Mouse (Mus musculus): ENCODE measurements at regions not wholly inside any gene's neighbourhood (a gene's known extent, or its start where the extent isn't known, plus 50 kb on each side); places are given as distances from the start of the nearest gene placed in this dataset.

- DNase-seq (ENCODE audit: low spot score): no peak
- Histone ChIP-seq H3K4me2 (ENCODE audit: low read length) (no peak overlapping the region), H3K36me3 (ENCODE audit: control insufficient read depth, insufficient read depth, low read length) (no peaks in the 10 kb centered on the region), H3K9ac (ENCODE audit: low read length) (no peak overlapping the region), H3K4me1 (replicated peaks; ENCODE audit: control insufficient read depth, insufficient read depth, low read length) (no peaks in the 10 kb centered on the region), H3K4me3 (ENCODE audit: low read depth, low read length) (no peak overlapping the region), H3K27me3 (replicated peaks; ENCODE audit: control insufficient read depth, insufficient read depth, low read length) (no peaks in the 10 kb centered on the region), H3K27ac (ENCODE audit: low read depth) (no peak overlapping the region), H3K9me3 (ENCODE audit: control insufficient read depth, low read length) (0 out of 2 replicates have a peak, but pooled peaks cover 4% of the 10 kb centered on the region)
- ATAC-seq (replicated peaks; ENCODE audit: low FRiP score, low TSS enrichment, low read depth): no peak
- WGBS: 82% methylated on average over 8 of the region's 8 CpGs
Observed at GRCm38 (mm10) chr6:95905057-95905456, 186.5 kb upstream of the Suclg2 start.

GRCm38 (mm10) chr6:95921737-95922136, 191.2 kb upstream of the Fam19a1 start:
- H3K9me3 ChIP-seq (ENCODE audit: control insufficient read depth, low read length): no peaks in the 10 kb centered on the region
- H3K4me2 ChIP-seq (ENCODE audit: low read length): no peak overlapping the region
- H3K27ac ChIP-seq (ENCODE audit: low read depth): no peak overlapping the region
- WGBS: 44% methylated on average over 3 of the region's 3 CpGs
- H3K9ac ChIP-seq (ENCODE audit: low read length): no peak overlapping the region
- peaks cover 4% of the 10 kb centered on the region; the same call in 1 of the 2 replicates for H3K4me1 ChIP-seq (replicated peaks; ENCODE audit: control insufficient read depth, insufficient read depth, low read length)
- H3K27me3 ChIP-seq (replicated peaks; ENCODE audit: control insufficient read depth, insufficient read depth, low read length): no peaks in the 10 kb centered on the region
- H3K4me3 ChIP-seq (ENCODE audit: low read depth, low read length): no peak overlapping the region
- no peaks in the 10 kb centered on the region for H3K36me3 ChIP-seq (ENCODE audit: control insufficient read depth, insufficient read depth, low read length)
- ATAC-seq (replicated peaks; ENCODE audit: low FRiP score, low TSS enrichment, low read depth) (no peak), DNase-seq (ENCODE audit: low spot score) (no peak)

GRCm38 (mm10) chr6:95934561-95934960, 178.4 kb upstream of the Fam19a1 start:
- H3K9me3 ChIP-seq (ENCODE audit: control insufficient read depth, low read length): no peaks in the 10 kb centered on the region
- 27% methylated on average over 1 of the region's 1 CpGs for WGBS
- H3K4me3 ChIP-seq (ENCODE audit: low read depth, low read length): no peak overlapping the region
- no peaks in the 10 kb centered on the region for H3K36me3 ChIP-seq (ENCODE audit: control insufficient read depth, insufficient read depth, low read length)
- ATAC-seq (replicated peaks; ENCODE audit: low FRiP score, low TSS enrichment, low read depth): no peak
- no peak overlapping the region for H3K4me2 ChIP-seq (ENCODE audit: low read length)
- DNase-seq (ENCODE audit: low spot score): no peak
- H3K9ac ChIP-seq (ENCODE audit: low read length): no peak overlapping the region
- H3K4me1 ChIP-seq (replicated peaks; ENCODE audit: control insufficient read depth, insufficient read depth, low read length): no peaks in the 10 kb centered on the region
- no peak overlapping the region for H3K27ac ChIP-seq (ENCODE audit: low read depth)
- H3K27me3 ChIP-seq (replicated peaks; ENCODE audit: control insufficient read depth, insufficient read depth, low read length): no peaks in the 10 kb centered on the region

GRCm38 (mm10) chr6:95936504-95936903, 176.4 kb upstream of the Fam19a1 start:
- H3K4me1 ChIP-seq (replicated peaks; ENCODE audit: control insufficient read depth, insufficient read depth, low read length): no peaks in the 10 kb centered on the region
- H3K4me2 ChIP-seq (ENCODE audit: low read length): no peak overlapping the region
- H3K36me3 ChIP-seq (ENCODE audit: control insufficient read depth, insufficient read depth, low read length): no peaks in the 10 kb centered on the region
- no peak overlapping the region for H3K4me3 ChIP-seq (ENCODE audit: low read depth, low read length)
- WGBS: 29% methylated on average over 2 of the region's 2 CpGs
- H3K9ac ChIP-seq (ENCODE audit: low read length): no peak overlapping the region
- no peak overlapping the region for H3K27ac ChIP-seq (ENCODE audit: low read depth)
- no peak for DNase-seq (ENCODE audit: low spot score)
- H3K9me3 ChIP-seq (ENCODE audit: control insufficient read depth, low read length): no peaks in the 10 kb centered on the region
- H3K27me3 ChIP-seq (replicated peaks; ENCODE audit: control insufficient read depth, insufficient read depth, low read length): no peaks in the 10 kb centered on the region
- no peak for ATAC-seq (replicated peaks; ENCODE audit: low FRiP score, low TSS enrichment, low read depth)

GRCm38 (mm10) chr6:95939052-95939451, 173.9 kb upstream of the Fam19a1 start:
- H3K4me3 ChIP-seq (ENCODE audit: low read depth, low read length): no peak overlapping the region
- H3K4me2 ChIP-seq (ENCODE audit: low read length): no peak overlapping the region
- no peaks in the 10 kb centered on the region for H3K27me3 ChIP-seq (replicated peaks; ENCODE audit: control insufficient read depth, insufficient read depth, low read length)
- 57% methylated on average over 4 of the region's 4 CpGs for WGBS
- H3K36me3 ChIP-seq (ENCODE audit: control insufficient read depth, insufficient read depth, low read length): no peaks in the 10 kb centered on the region
- DNase-seq (ENCODE audit: low spot score): no peak
- no peaks in the 10 kb centered on the region for H3K4me1 ChIP-seq (replicated peaks; ENCODE audit: control insufficient read depth, insufficient read depth, low read length)
- H3K27ac ChIP-seq (ENCODE audit: low read depth): no peak overlapping the region
- H3K9ac ChIP-seq (ENCODE audit: low read length): no peak overlapping the region
- no peak for ATAC-seq (replicated peaks; ENCODE audit: low FRiP score, low TSS enrichment, low read depth)
- H3K9me3 ChIP-seq (ENCODE audit: control insufficient read depth, low read length): no peaks in the 10 kb centered on the region

- no peaks in the 10 kb centered on the region for H3K36me3 ChIP-seq (ENCODE audit: control insufficient read depth, insufficient read depth, low read length)
- H3K27ac ChIP-seq (ENCODE audit: low read depth): no peak overlapping the region
- no peaks in the 10 kb centered on the region for H3K9me3 ChIP-seq (ENCODE audit: control insufficient read depth, low read length)
- H3K4me2 ChIP-seq (ENCODE audit: low read length): no peak overlapping the region
- no peak overlapping the region for H3K9ac ChIP-seq (ENCODE audit: low read length)
- ATAC-seq (replicated peaks; ENCODE audit: low FRiP score, low TSS enrichment, low read depth): no peak
- H3K27me3 ChIP-seq (replicated peaks; ENCODE audit: control insufficient read depth, insufficient read depth, low read length): no peaks in the 10 kb centered on the region
- no peak overlapping the region for H3K4me3 ChIP-seq (ENCODE audit: low read depth, low read length)
- WGBS: 76% methylated on average over 1 of the region's 1 CpGs
- DNase-seq (ENCODE audit: low spot score): no peak
- H3K4me1 ChIP-seq (replicated peaks; ENCODE audit: control insufficient read depth, insufficient read depth, low read length): no peaks in the 10 kb centered on the region
Observed at GRCm38 (mm10) chr6:95960745-95961144, 152.2 kb upstream of the Fam19a1 start.

- ATAC-seq (replicated peaks; ENCODE audit: low FRiP score, low TSS enrichment, low read depth): no peak
- Histone ChIP-seq H3K9me3 (ENCODE audit: control insufficient read depth, low read length) (no peaks in the 10 kb centered on the region), H3K27ac (ENCODE audit: low read depth) (no peak overlapping the region), H3K4me2 (ENCODE audit: low read length) (no peak overlapping the region), H3K9ac (ENCODE audit: low read length) (no peak overlapping the region), H3K27me3 (replicated peaks; ENCODE audit: control insufficient read depth, insufficient read depth, low read length) (no peaks in the 10 kb centered on the region), H3K4me3 (ENCODE audit: low read depth, low read length) (no peak overlapping the region), H3K36me3 (ENCODE audit: control insufficient read depth, insufficient read depth, low read length) (no peaks in the 10 kb centered on the region), H3K4me1 (replicated peaks; ENCODE audit: control insufficient read depth, insufficient read depth, low read length) (no peaks in the 10 kb centered on the region)
- DNase-seq (ENCODE audit: low spot score): no peak
- WGBS: 59% methylated on average over 2 of the region's 2 CpGs
Observed at GRCm38 (mm10) chr6:95966231-95966630, 146.7 kb upstream of the Fam19a1 start.

- ATAC-seq (replicated peaks; ENCODE audit: low FRiP score, low TSS enrichment, low read depth) (no peak), DNase-seq (ENCODE audit: low spot score) (no peak)
- Histone ChIP-seq H3K4me1 (replicated peaks; ENCODE audit: control insufficient read depth, insufficient read depth, low read length) (no peaks in the 10 kb centered on the region), H3K27ac (ENCODE audit: low read depth) (no peak overlapping the region), H3K9ac (ENCODE audit: low read length) (no peak overlapping the region), H3K4me3 (ENCODE audit: low read depth, low read length) (no peak overlapping the region), H3K9me3 (ENCODE audit: control insufficient read depth, low read length) (no peaks in the 10 kb centered on the region), H3K27me3 (replicated peaks; ENCODE audit: control insufficient read depth, insufficient read depth, low read length) (no peaks in the 10 kb centered on the region), H3K36me3 (ENCODE audit: control insufficient read depth, insufficient read depth, low read length) (no peaks in the 10 kb centered on the region), H3K4me2 (ENCODE audit: low read length) (no peak overlapping the region)
- WGBS: 93% methylated on average over 2 of the region's 2 CpGs
Observed at GRCm38 (mm10) chr6:95975994-95976393, 137.0 kb upstream of the Fam19a1 start.

- Histone ChIP-seq H3K4me2 (ENCODE audit: low read length) (no peak overlapping the region), H3K27me3 (replicated peaks; ENCODE audit: control insufficient read depth, insufficient read depth, low read length) (no peaks in the 10 kb centered on the region), H3K27ac (ENCODE audit: low read depth) (no peak overlapping the region), H3K36me3 (ENCODE audit: control insufficient read depth, insufficient read depth, low read length) (no peaks in the 10 kb centered on the region), H3K9me3 (ENCODE audit: control insufficient read depth, low read length) (no peaks in the 10 kb centered on the region), H3K9ac (ENCODE audit: low read length) (no peak overlapping the region), H3K4me1 (replicated peaks; ENCODE audit: control insufficient read depth, insufficient read depth, low read length) (no peaks in the 10 kb centered on the region; the same call in 1 of the 2 replicates), H3K4me3 (ENCODE audit: low read depth, low read length) (no peak overlapping the region)
- no peak for ATAC-seq (replicated peaks; ENCODE audit: low FRiP score, low TSS enrichment, low read depth)
- no peak for DNase-seq (ENCODE audit: low spot score)
- WGBS: 84% methylated on average over 2 of the region's 2 CpGs
Observed at GRCm38 (mm10) chr6:95997037-95997436, 115.9 kb upstream of the Fam19a1 start.
